Mouse (Mus musculus) C2C12 (cell line): Measurements from ENCODE around the gene Lgi4. TPM values are rescaled to one million over a fixed set of nuclear protein-coding genes. Genes with fewer than 3 reads are reported as not detected.

Experiments
- H3K27me3 ChIP-seq: one replicate; pipeline ENCODE4 v1.6.1; 2011; ENCODE audit not compliant: control insufficient read depth, insufficient read depth, insufficient read length
- H3K36me3 ChIP-seq: one replicate; pipeline ENCODE4 v1.6.1; 2011; ENCODE audit not compliant: control insufficient read depth, insufficient read depth
- H3K4me3 ChIP-seq: one replicate; pipeline ENCODE4 v1.5.1; 2011; ENCODE audit warnings: mild to moderate bottlenecking, control low read depth; ENCODE audit not compliant: poor library complexity, insufficient read depth, severe bottlenecking
- H3K79me2 ChIP-seq: one replicate; pipeline ENCODE4 v1.6.1; 2011; ENCODE audit not compliant: control insufficient read depth, insufficient read depth
- H3K79me3 ChIP-seq: one replicate; pipeline ENCODE4 v1.6.1; 2011; ENCODE audit warnings: low read depth, control low read depth
- H3ac ChIP-seq: one replicate; pipeline ENCODE3; 2011; ENCODE audit warnings: low read depth; ENCODE audit not compliant: control insufficient read depth, insufficient read length
- CEBPB ChIP-seq: IDR thresholded peaks from one replicate; pipeline ENCODE4 v1.6.1; 2011; ENCODE audit warnings: low read depth, mild to moderate bottlenecking, control low read depth, moderate library complexity
- CTCF ChIP-seq: IDR thresholded peaks from one replicate; pipeline ENCODE4 v1.5.1; 2011; ENCODE audit not compliant: control insufficient read depth, insufficient read depth, insufficient read length
- FOSL1 ChIP-seq: IDR thresholded peaks from one replicate; pipeline ENCODE4 v1.8.0; 2011; ENCODE audit warnings: mild to moderate bottlenecking, low read length; ENCODE audit not compliant: poor library complexity, insufficient read depth, severe bottlenecking
- MAX ChIP-seq: IDR thresholded peaks from one replicate; pipeline ENCODE4 v1.6.1; 2011; ENCODE audit warnings: mild to moderate bottlenecking, control low read depth
- MYOD1 ChIP-seq: IDR thresholded peaks from one replicate; pipeline ENCODE4 v1.6.1; 2011; ENCODE audit warnings: low read depth; ENCODE audit not compliant: control insufficient read depth, insufficient read length
- MYOG ChIP-seq: IDR thresholded peaks from one replicate; pipeline ENCODE4 v1.6.1; 2011; ENCODE audit not compliant: control insufficient read depth, insufficient read length; ENCODE audit errors: extremely low read depth
- USF1 ChIP-seq: IDR thresholded peaks from one replicate; pipeline ENCODE4 v1.6.1; 2011; ENCODE audit warnings: low read depth, mild to moderate bottlenecking, control low read depth, moderate library complexity
- polyA plus RNA-seq: library from polyadenylated mRNA; unstranded; fragments of >200 nt; fragmentation: generic; extraction: Trizol; gene quantifications from one replicate; pipeline ENCODE4 v1.2.1, GENCODE M21; 2012; ENCODE audit warnings: missing spikeins

Lgi4 gene
- polyA plus RNA-seq, 1 experiment = 0.02 TPM

DNA sequence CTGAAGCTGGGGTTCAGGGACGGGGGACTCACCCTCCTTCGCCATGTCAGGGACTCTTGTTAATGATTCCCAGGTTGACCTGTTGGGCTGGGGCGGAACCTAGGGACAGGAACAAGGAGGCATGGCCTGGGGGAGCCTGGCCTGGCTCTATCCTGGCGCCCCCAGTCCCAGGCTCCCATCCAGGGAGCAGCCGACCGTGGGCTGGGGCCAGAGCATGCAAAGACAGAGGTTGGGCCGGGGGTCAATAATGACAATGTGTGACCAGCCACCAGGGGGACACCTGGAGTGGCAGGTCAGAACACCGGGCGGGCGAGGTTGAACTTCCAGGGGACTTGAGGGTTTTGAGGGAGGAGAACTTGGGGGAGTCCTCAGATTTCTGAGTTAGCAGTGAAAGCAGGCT is 55.5 kb downstream of the Lgi4 start:
- no peak overlapping the region for H3ac ChIP-seq
- H3K79me3 ChIP-seq = no peaks in the 10 kb centered on the region
- peaks cover 6% of the 10 kb centered on the region for H3K27me3 ChIP-seq
- no peak for TF ChIP-seq MYOG
- no peak overlapping the region for H3K4me3 ChIP-seq
- H3K36me3 ChIP-seq = no peaks in the 10 kb centered on the region
- H3K79me2 ChIP-seq = no peaks in the 10 kb centered on the region

DNA sequence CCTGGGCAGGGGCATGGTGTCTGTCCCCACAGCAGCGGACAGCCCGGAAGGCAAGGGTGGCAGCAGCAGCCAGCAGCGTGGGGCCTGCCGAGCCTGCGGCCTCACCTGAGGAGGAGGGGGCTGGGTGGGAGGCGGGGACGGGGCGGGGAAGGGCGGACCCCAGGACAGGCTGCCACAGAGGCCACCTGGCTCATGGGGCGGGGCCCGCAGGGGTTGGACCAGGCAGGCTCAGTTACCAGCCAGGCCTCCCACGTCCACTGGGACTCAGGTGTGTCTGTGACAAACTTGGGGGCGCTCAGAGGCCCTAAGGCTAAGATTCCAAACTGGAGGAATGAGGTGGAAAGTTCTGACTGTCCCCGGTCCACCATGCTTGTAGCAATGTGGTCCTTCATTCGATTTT is 56.0 kb downstream of the Lgi4 start, which contains the start of gene Hpn:
Gene Hpn (minus strand): TSS at position 109 of the 400 bp plus-strand sequence.
- TF ChIP-seq MYOD1 = no peak
- no peak for TF ChIP-seq CEBPB
- TF ChIP-seq MYOG = no peak
- no peak for TF ChIP-seq FOSL1
- TF ChIP-seq CTCF = no peak
- Histone ChIP-seq H3K79me3 (no peaks in the 10 kb centered on the region), H3K79me2 (no peaks in the 10 kb centered on the region), H3K36me3 (no peaks in the 10 kb centered on the region), H3ac (no peak within 1 kb of the TSS), H3K27me3 (peaks cover 8% of the 10 kb centered on the region), H3K4me3 (no peak within 1 kb of the TSS)

DNA sequence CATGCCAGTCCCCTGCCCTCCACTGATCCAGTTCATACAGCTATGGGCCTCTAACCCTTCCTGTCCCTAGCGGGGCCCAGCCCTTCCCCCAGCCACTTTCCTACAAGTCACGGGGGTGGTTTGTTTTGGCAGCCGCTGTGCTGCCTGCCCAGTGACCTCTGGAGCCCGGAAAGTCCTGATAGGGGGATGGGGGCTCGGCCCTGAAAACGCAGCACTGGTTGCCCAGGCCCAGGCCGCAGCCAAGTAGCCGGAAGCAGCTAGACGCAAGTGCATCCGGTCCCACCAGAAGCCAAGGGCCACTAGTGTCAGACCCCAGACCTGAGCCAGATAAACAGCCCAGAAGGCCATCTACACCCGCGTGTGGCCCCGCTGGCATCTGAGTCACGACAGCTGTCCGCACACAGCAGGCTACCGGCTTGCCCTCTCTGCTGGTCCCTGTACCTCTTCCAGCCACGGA is 56.5 kb downstream of the Lgi4 start:
- H3ac ChIP-seq = no peak overlapping the region
- H3K27me3 ChIP-seq = peaks cover 8% of the 10 kb centered on the region
- no peak for TF ChIP-seq MYOD1
- no peak for TF ChIP-seq CTCF
- TF ChIP-seq MYOG = no peak
- TF ChIP-seq USF1 = no peak
- TF ChIP-seq MAX = no peak
- TF ChIP-seq FOSL1 = no peak
- no peak for TF ChIP-seq CEBPB
- H3K79me2 ChIP-seq = no peaks in the 10 kb centered on the region
- H3K79me3 ChIP-seq = no peaks in the 10 kb centered on the region
- H3K4me3 ChIP-seq = no peak overlapping the region
- no peaks in the 10 kb centered on the region for H3K36me3 ChIP-seq

DNA sequence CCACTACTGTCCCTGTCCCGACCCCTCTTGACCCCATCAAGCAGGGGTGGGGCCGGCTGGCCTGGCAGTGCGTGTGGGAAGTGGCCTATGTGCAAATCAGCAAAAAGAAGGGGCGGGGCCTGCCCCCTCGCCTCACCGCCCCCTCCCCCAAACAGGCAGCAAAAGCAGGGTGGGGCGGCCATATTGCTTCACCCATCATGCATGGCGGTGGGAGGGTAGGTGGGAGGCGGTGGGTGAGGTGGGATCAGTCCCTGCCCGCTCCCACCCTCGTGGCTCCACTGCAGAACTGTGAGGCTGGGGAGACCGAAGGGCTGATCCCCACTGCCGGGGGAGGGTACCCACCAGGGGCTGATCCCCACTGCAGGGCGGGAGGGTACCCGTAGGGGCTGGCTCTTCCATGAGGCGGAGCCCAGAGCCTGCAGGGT is 57.6 kb downstream of the Lgi4 start:
- H3K4me3 ChIP-seq = no peak overlapping the region
- TF ChIP-seq CEBPB = no peak
- no peak for TF ChIP-seq USF1
- TF ChIP-seq FOSL1 = no peak
- TF ChIP-seq MYOD1 = no peak
- no peak for TF ChIP-seq MYOG
- no peak for TF ChIP-seq CTCF
- no peak for TF ChIP-seq MAX
- peaks cover 8% of the 10 kb centered on the region for H3K27me3 ChIP-seq
- H3K79me2 ChIP-seq = no peaks in the 10 kb centered on the region
- H3K79me3 ChIP-seq = no peaks in the 10 kb centered on the region
- H3K36me3 ChIP-seq = no peaks in the 10 kb centered on the region
- H3ac ChIP-seq = no peak overlapping the region

DNA sequence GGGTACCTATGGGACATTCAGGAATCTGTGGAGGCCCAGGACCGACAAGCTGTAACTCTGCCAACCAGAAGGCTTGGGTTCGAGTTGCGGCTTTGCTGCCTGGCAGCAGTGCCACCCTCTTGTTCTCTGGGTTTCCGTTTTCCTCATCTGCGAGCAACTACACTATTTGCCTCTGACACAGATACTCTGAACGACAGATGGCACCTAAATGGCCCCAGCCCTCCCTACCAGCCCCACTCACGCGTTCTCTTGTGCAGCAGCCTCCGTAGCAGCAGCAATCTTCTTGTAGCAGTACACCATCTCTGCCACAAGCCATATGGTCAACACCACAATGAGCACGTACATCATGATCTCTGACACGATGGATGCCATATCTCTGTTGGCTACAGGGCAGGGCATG is 58.3 kb downstream of the Lgi4 start:
- TF ChIP-seq CEBPB = no peak
- no peak for TF ChIP-seq MAX
- no peak for TF ChIP-seq MYOD1
- no peak for TF ChIP-seq USF1
- no peak for TF ChIP-seq CTCF
- no peak for TF ChIP-seq FOSL1
- no peak for TF ChIP-seq MYOG
- Histone ChIP-seq H3ac (no peak overlapping the region), H3K4me3 (no peak overlapping the region), H3K79me3 (no peaks in the 10 kb centered on the region), H3K27me3 (peaks cover 8% of the 10 kb centered on the region), H3K36me3 (no peaks in the 10 kb centered on the region), H3K79me2 (no peaks in the 10 kb centered on the region)

DNA sequence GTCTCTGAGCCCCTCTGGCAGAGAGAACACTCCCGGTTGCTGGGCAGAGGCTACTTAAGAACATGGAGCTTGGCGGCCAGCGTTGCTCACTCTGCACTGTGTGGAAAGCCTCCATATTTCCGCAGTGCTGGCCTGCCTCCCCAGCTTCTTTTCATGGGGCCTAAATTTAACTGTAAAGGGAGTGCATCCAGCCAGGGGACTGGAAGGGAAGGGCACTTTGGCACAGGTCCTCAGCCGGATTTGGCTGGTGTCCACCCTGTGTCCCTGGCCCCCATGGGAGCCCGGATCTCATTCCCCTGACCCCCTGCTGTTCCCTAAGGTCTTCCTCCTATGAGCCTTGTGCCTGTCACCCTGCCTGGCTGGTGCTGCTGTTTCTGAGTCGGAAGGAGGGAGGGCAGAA is 59.3 kb downstream of the Lgi4 start:
- no peaks in the 10 kb centered on the region for H3K79me2 ChIP-seq
- H3ac ChIP-seq = no peak overlapping the region
- no peaks in the 10 kb centered on the region for H3K36me3 ChIP-seq
- TF ChIP-seq MAX (no peak), USF1 (no peak), MYOD1 (no peak), MYOG (no peak), CEBPB (no peak), CTCF (no peak), FOSL1 (no peak)
- H3K79me3 ChIP-seq = no peaks in the 10 kb centered on the region
- H3K4me3 ChIP-seq = no peak overlapping the region
- H3K27me3 ChIP-seq = peaks cover 8% of the 10 kb centered on the region
